Mouse (Mus musculus): Measurements from ENCODE around the gene Clcnka.

Gene Clcnka

DNA sequence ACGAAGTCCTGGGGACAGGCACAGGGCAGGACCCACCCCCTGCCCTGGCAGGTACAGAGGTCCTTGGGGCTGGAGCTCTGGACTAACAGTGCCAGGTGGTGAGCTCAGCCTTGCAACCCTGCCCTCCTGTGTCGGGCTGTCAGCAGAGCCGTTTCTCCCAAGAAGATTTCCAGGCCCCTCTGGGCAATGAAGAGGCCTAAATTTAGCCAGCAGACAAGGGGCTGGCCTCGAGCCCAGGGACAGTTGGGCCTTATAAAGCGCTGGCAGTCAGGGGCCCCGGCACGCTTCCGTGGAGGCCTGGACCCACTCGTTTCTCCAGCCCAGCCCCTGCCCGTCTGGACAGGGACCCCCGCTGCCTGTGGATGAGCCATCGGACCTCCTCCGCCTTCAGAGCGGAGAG lies 22.9 kb upstream of the Clcnka start:
- DNase-seq (ENCODE audit: low spot score), result peak; percentile 47

DNA sequence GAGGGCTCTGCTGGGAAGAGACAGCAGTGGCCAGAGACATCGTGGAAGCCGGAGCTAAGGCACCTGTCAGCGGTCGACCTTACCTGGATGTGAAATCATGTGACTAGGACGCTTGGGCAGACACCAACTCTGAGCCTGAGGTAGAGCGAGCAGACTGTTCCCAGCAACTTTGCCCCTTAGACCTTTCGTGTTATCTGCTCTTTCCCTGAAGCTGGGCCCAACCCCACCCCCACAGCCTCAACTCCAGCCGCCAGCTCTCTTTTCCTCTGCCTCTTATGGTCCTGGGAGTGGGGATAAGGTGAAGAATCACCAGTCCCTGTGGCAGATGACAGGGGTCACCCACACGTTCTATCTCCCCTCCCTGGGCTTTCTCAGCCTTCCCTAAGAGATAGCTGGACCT lies 22.4 kb upstream of the Clcnka start:
- DNase-seq (ENCODE audit: low spot score), result no peak

DNA sequence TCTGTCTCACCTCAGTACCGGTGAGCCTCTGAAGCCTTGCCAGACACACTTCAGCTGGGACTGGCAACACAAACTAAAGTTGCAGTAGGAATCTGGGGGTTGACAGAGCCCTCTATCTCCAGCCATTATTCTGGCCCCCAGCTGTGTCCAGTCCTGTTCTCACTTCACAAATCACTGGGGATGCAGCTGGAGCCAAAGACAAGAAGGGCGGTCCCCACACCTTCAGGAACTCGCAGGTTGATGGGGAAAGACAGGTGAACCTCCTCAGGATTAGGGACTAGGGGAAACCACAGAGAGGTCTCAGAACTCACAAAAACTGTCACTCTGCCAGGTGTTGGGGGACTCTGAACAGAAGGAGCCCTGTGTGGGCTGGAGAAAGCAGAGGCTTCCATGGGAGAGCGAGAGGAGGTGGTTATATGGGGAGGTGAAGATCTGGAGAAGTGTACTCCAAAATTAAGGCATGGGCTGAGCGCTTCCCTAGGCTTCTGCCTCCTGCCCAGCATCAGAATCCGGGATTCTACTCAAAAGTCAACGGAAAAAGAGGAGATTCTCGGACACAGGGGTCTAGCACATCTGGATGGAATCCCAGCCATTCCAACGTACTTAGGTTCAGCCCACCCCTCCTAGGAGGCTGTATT lies 21.8 kb upstream of the Clcnka start, which contains the start of gene Hspb7:
Gene Hspb7 (plus strand): TSS at position 588 of the 638 bp plus-strand sequence.
- DNase-seq (ENCODE audit: low spot score), result no peak

DNA sequence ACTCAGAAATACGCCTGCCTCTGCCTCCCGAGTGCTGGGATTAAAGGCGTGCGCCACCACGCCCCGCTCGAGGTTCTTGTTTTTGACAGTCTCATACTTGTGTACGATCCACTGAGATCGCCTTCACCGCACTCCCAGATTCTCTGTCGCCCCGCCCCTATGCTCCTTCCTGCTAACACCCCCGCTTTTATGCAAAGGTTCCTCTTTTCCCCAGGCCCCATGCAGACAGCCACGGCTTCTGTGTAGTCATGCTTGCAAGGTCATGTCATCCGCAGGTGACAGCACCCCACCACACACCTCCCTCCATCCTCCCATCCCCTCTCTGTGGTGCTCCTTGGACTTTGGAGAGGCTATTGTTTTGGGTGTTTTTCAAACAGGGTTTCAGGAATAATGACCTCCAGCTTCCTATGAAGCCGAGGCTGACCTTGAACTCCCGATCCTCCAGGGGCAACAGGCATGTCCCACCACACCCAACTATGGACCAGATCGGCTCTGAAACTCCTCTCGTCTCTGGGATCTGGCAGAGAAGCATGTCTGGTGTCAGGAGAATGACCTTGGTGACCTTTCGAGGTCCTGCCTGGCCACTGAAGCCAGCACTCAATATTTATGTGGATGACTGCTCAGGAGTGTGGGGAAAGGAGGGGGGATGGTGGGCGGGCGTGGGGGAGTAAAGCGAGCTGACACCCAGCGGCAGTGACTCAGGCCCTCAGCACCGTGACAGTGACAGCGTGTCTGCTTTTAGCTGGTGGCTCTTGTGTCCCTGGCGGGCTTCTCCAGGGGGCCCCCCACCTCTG lies 21.1 kb upstream of the Clcnka start:
- no peak for DNase-seq (ENCODE audit: low spot score)

DNA sequence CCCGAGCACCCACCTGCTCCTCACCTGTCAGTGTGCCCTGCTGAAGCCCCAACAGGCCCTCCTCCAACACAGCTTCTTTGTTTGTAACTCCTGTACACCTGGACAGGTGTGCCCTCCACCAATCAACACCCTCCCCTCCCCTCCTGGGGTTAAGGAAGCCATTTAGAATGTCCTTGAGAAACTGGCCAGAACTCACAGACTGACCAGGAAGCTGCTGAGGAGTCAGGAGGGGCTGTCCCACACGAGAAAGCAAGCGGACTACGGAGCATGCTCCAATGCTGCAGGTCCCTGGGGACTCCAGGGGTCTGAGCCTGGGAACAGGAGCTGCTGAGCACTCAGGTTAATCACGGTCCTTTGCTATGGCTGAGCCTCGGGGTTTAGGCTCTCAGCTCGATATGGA lies 17.4 kb upstream of the Clcnka start, which contains the start of gene Clcnkb:
Gene Clcnkb (minus strand): TSS at position 91 of the 400 bp plus-strand sequence.
- DNase-seq (ENCODE audit: low spot score), result no peak

DNA sequence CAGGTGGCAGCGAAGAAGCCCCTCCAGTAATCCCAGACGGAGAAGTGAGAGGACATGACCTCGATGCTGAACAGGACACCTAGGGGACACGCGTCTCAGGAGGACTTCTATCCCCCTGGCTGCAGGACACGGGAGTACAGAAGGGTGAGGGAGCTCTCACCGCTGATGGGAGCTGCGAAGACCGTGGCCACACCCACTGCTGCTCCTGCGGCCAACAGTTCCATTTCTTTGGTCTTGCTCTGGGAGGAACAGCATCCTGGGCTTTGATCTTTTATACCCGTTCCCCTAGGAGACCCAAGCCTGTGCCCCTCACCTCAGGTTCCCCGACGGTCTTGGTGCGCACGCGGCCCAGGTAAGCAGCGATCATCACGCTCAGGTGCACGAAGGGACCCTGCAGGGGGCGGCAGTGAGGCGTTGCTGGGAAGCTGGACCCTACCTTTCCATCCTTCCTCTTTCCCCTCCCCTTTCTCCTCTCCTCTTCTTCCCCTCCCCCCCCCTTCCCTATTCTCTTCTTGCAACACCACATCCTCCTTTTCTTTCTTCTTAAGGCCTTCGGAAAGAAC lies 13.0 kb upstream of the Clcnka start:
- no peak for DNase-seq (ENCODE audit: low spot score)

DNA sequence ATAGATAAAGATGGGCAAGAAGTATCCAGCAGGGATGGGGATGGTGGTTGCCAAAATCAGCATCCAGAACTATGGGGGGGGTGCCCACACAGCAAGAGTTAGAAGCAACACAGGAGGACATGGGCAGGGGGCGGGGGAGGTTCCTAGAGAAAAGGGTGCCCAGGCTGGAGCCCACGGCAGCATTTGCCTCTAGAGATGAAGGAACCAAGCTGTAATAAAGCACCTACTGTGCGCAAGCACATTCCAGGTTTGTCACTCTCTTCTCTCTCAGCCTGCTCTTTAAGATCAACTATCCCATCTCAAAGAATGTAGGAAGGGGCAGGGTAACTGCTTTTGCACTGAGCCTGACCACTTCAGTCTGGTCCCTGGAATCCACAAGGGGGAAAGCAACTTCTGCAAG lies 10.1 kb upstream of the Clcnka start:
- no peak for DNase-seq (ENCODE audit: low spot score)

DNA sequence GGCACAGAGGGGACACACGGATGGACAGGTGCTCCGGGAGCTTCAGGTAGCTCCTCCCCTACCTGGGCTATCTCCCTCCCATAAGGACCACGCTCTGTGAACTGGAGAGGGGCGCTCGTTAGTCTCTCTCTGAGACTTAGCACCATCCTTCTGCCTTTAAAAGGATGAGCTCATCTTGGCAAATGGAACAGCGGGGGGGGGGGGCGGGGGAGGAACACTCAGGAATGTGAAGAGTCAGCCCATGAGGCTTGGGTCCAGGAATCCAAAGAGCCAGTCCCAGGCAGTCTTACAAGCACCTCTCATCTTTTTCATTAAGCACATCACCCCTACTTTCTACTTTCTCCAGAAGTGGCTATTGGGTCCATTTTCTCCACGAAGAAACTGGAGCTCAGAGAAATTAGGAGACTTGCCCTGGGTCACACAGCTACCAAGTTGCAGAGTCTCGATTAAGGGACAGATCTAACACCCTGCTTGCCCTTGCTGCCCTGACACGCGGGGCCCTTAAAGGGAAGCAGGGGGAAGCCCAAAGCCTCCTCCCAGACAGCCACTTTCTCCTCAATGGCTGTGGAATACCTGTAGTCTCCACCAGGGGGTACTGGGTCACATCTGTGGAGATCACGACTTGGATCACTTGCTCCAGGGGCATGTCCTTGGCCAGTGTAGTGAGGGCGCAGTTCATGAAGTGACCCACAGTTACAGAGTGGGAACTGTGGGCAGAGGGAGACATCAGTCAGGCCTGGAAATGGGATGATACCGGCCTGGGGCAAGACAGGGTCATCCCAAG lies 8.2 kb upstream of the Clcnka start:
- peak; percentile 41 for DNase-seq (ENCODE audit: low spot score)

DNA sequence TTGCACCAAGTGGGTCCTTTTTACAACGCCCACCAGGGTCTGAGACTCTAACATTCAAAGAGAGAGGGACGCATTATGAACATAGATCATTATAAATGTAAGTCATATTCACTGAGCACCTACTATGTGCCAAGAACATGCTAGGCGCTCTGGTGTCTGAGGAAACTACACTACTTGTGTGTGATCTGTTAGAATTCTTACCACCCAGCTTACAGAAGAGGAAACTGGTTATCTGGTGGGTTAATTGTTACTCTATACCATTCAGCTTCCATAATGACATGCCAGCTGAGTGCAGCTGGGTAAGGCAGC lies 6.7 kb upstream of the Clcnka start:
- no peak for DNase-seq (ENCODE audit: low spot score)

DNA sequence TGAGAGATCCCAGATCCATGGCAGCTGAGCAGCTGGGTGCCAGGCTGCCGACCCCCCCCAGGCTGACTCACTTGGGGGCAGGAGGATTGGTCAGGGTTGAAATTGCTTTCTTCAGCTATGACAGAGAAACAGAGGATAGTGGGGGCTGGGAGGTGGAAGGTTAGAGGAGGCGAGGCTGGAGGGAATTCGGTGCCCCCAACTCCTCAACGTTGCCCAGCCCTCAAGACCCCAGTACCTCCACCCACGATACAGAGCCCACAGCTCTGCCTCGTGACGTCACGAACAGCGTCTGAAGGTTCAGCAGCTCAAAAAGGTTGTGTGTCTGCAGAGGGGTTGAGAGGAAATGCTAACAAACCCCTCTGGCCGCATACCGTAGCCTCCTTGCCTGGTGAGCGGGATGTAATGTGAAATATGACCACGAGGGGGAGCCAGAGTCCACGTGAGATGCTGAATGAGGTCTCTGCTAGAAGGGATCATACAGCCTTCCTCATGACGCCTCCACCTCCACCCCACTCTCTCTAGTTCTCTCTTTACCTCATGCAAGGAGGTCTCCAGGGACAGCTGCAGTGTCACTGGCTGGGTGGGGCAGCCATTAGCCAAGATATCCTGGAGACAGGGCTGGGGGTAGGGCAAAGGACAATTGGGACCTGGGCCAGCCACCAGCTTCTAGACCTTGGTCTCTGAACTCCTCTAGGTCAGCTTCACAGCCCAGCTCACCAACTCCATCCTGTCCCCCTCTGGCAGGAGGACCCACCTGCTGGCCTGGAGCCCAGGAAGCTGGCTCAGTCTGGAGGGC lies 6.2 kb upstream of the Clcnka start:
- peak; percentile 94 for DNase-seq (ENCODE audit: low spot score)

DNA sequence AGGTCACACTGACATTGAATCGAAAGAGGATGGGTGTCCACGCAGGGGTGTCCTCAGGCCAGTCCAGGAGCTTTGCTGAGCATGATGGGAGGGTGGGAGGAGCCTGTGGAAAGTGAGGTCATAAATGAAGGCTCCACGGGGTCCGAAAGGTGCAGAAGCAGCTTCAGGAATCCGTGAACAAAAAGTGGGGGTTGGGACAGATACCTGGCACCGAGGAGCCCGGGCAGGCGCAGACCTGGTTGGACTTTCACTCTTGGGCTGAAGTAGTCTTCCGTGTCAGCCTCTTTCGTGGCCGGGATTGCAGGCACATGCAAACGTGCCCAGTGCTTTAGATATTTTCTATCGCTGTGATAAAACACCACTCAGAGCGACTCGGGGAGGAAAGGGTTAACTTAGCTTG lies 1.6 kb upstream of the Clcnka start:
- no peak for DNase-seq (ENCODE audit: low spot score)

DNA sequence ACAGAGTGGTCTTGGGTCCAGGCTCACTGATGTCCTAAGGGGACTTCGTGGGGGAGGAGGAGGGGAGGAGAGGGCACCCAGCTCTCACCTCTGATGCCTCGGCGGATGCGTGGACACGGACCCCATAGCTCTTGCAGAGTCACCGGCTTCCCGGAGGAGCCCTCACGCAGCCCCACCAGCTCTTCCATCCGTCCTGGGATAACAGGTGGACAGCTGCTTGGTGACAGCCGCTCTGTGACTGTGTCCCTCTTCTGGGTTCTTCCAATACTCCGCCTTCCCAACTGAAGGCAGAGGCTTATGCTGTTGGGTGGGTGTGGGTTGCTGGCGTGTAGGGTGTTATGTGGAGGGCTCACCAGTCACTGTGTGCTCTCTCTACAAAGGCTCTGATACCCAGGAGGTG lies 663 bp downstream of the Clcnka start:
- DNase-seq (ENCODE audit: low spot score), result no peak

DNA sequence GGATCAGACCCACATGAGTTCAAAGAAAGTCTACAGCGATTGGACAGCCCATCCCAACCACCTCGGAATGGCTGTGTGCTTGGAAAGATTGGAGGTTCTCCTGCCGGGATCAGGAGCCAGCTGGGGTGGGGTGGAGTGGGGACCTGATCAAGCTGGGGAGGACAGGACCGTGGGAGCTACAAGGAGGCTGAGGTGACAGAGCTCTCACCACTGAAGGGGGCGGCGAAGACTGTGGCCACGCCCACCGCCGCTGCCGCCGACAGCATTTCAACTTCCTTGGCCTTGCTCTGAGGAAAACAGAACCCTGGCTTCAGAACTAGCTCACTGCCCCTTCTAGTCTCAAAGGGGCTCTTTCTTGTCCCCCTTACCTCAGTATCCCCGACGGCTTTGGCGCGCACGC lies 3.8 kb downstream of the Clcnka start:
- DNase-seq (ENCODE audit: low spot score), result no peak

DNA sequence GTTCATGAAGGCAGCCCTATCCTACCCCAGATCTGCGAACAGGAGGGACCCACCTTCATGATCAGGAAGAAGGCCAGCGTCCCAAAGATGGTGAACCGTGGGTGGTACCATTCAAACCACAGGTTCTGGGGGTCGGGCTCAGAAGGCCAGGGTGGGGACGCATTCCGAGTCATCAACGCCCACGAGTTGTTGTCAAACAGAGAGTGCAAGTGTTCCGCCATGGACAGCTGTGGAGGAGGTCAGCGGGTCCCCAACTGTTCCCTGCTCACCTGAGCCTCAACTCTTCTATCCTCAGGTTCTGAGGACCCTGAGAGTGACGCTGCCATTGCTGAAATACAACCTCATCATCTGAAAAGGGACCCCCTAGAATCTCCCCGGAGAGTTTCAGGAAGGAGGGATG lies 7.2 kb downstream of the Clcnka start:
- no peak for DNase-seq (ENCODE audit: low spot score)

DNA sequence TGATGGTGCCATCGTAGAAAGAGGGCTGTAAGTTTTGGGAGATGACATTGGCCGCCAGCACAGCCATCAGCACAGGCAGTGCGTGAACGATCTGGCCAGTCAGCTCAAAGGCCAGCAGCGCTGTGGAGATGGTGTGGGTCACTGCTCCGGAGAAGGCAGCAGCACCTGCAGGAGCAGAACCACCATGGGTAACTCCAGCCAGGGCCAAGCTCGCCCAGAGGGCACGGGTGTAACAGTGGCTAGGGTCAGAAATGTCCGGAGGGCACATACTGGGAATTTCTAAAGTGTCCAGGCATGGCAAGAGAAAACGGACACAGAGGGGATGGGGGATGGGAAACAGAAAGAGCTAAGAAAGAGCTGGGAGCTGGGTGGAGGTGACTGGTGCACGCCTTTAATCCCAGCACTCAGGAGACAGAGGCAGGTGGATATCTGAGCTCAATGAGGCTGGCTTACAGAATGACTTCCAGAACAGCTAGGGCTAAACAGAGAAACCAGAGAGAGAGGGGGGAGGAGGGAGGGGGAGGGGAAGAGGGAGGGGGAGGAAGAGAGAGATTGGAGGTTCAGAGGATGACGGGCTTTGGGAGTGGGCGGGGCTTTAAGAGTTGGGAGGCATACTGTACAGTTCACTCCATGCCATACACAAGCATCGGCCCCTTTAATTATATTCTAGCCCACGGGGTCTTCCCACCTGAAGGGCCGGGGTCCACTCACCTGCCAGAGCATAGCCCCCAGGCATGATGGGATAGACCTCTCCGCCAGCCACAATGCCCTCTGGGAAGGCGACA lies 9.0 kb downstream of the Clcnka start:
- no peak for DNase-seq (ENCODE audit: low spot score)

DNA sequence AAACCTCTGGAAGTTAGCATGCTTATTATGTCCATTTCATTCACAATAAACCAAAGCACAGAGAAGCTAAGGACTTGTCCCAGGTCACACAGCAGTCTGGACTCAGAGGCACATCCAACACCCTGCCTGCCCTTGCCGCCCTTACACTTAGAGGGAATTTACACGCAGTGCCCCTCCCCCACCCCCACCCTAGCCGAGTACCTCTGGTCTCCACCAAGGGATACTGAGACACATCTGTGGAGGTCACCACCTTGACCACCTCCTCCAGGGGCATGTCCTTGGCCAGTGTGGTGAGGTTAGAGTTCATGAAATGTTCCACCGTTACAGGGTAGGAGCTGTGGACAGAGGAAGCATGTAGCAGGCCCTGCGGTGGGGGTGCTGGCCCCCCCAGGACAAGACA lies 10.6 kb downstream of the Clcnka start:
- DNase-seq (ENCODE audit: low spot score), result no peak

DNA sequence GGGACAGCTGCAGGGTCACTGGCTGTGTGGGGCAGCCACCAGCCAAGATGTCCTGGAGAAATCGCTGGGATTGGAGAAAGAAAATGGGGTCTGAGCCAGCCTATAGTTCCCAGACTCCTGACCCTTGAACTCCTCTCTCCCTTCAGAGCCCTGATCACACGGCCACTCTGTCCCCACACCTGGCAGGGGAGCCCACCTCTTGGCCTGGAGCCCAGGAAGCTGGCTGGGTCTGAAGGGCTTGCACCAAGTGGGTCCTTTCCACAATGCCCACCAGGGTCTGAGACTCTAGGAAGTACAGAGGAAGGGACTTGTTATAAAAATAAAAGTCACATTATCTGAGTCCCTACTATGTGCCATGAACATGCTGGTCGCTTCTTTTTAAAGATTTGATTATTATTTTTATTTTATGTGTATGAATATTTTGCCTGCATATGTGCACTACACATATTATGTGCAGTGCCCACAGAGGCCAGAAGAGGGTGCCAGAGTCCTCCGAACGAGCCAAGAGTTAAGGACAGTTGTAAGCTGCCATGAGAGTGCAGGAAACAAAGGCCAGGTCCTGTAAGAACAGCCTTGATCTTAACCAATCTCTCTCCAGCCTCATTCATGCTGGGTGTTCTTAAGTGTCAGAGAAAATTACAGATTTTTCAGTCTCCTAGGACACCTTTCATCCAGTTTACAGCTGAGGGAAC lies 11.3 kb downstream of the Clcnka start:
- peak; percentile 69 for DNase-seq (ENCODE audit: low spot score)

DNA sequence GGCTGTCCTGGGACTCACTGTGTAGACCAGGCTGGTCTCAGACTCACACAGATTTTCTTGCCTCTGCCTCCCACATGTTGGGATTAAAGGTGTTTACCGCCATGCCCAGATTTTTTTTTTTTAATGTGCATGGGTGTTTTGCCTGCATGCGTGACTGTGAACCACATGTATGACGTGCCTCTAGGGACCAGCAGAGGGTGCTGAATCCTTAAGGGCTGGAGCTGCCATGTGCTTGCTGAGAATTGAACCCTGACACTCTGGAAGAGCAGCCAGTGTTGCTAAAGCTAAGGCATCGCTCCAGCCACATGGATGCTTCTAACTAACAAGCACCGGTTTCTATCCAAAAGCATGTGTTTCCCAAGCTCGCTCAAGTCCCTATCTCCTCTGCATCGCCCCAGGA lies 12.4 kb downstream of the Clcnka start:
- no peak for DNase-seq (ENCODE audit: low spot score)

DNA sequence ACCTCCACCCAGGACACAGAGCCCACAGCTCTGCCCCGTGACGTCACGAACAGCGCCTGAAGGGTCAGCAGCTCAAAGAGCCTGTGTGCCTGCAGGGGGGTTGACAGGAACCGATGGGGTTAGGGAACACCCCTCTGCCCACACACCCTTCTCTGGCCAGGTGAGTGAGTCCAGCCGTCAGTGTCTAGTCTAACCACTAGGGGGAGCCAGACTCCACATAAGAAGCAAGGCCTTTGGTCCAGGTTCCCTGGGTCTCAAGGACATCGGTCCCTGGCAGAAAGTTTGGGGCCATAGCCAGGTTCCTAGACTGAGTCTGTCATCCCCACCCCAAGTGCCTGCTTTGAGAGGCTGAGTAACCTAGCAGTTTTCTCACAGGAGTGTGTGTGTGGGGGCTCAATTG lies 13.2 kb downstream of the Clcnka start:
- DNase-seq (ENCODE audit: low spot score), result no peak

DNA sequence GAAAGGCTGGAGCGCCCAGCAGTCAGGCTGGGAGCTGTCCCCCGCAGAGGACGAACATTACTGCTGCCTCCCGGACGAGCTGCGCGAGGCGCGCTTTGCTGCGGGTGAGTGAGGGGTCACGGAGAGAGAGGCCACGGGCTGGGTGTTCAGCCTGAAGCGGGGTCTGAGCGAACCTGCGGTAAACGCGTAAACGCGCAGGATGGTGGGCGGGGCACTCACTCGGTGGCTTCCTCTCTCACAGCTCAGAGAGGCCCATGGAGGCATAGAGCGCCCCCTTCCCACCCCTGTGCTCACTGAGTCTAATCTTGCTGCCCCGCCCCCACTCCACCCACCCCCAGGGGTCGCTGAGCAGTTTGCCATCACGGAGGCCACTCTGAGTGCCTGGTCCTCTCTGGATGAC lies 16.1 kb downstream of the Clcnka start:
- DNase-seq (ENCODE audit: low spot score), result no peak

DNA sequence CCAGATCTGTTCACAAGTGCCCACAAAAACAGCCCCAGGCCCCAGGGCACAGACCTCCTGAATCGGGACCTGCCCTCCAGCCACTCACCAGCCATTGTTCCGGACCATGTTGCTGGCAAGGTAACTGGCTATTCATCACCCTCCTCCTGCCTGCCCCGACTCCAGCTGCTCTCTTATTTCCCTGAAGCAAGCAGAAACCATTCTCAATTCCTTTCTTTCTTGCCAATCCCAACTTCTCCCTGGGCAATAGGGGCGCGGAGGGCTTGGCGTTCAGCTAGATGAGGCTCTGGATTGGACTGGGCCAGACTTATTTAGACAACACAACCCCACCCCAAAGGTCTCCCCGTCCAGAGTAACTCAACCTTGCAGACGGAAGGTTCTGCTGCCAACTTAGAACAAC lies 18.9 kb downstream of the Clcnka start:
- DNase-seq (ENCODE audit: low spot score), result no peak

Measured in ovary, postnatal 14 days (tissue).